ENCODE assay signal across 20 mouse cellular contexts in genomic region chr17:71250046-71250445, GRCm38 (mm10).
DNase-seq lines count a peak whose midpoint lies in the region; ATAC-seq and TF ChIP-seq lines count a peak whose summit lies in the region.
"Had no signal": no experiment of that assay in that cellular context is flagged by ENCODE, and none has a peak within 500 bp of the region (broad histone marks: within the 10 kb centered on the region; RNA-seq: fewer than 3 reads in every experiment).

No protein-coding gene starts in this region.

- no peak for TF ChIP-seq EP300 in liver, postnatal 0 days (IDR thresholded peaks at IDR 0.05; ENCODE audit: low read depth)

- no peak for TF ChIP-seq CTCF in embryonic fibroblast, embryonic 13.5 days (IDR thresholded peaks at IDR 0.05; ENCODE audit: borderline replicate concordance, insufficient read depth, low read length)
- TF ChIP-seq CTCF in liver, postnatal 0 days (IDR thresholded peaks at IDR 0.05; ENCODE audit: low read depth): no peak

- peak; percentile 65 for DNase-seq in heart, adult 11 months
- DNase-seq in heart, postnatal 4 days: no peak
- DNase-seq in heart, postnatal 25 days (ENCODE audit: low spot score): no peak
- DNase-seq in liver, postnatal 0 days: no peak
- DNase-seq: adrenal gland, postnatal 25 days; cerebellum, adult 11-12 months; cerebellum, postnatal 14 days; layer of hippocampus, postnatal 36 days; right cerebral cortex, adult 18-20 months; thymus, postnatal 25 days had no signal

- no peak for ATAC-seq in heart, embryonic 15.5 days (replicated peaks; ENCODE audit: insufficient number of reproducible peaks, insufficient read depth, low FRiP score, low read depth)
- no peak for ATAC-seq in liver, postnatal 0 days
- no peak for ATAC-seq in inflammation-experienced regulatory T-cells, adult 6 months
- ATAC-seq: forebrain, embryonic 16.5 days; midbrain, embryonic 13.5 days had no signal

- H3K4me3 ChIP-seq in heart, embryonic 15.5 days: no peak overlapping the region
- no peak overlapping the region for H3K4me3 ChIP-seq in embryonic fibroblast, embryonic 13.5 days (ENCODE audit: insufficient read depth, low read length)
- H3K4me3 ChIP-seq in liver, postnatal 0 days (ENCODE audit: low read depth, low read length): no peak overlapping the region
- H3K4me3 ChIP-seq: embryonic facial prominence, embryonic 13.5 days; hindbrain, embryonic 15.5 days; kidney, embryonic 15.5 days; midbrain, embryonic 13.5 days; neural tube, embryonic 13.5 days had no signal

- 53% methylated on average over 2 of the region's 2 CpGs for WGBS in heart, embryonic 15.5 days
- WGBS in liver, postnatal 0 days (ENCODE audit: insufficient replicate concordance): 82% methylated on average over 2 of the region's 2 CpGs

- TF ChIP-seq POLR2A in embryonic fibroblast, embryonic 13.5 days (IDR thresholded peaks at IDR 0.05; ENCODE audit: low read depth, low read length): no peak

- no peak overlapping the region for H3K4me2 ChIP-seq in heart, embryonic 15.5 days
- no peak overlapping the region for H3K4me2 ChIP-seq in liver, postnatal 0 days (ENCODE audit: low read depth, low read length)
- H3K4me2 ChIP-seq: embryonic facial prominence, embryonic 13.5 days; hindbrain, embryonic 15.5 days; kidney, embryonic 15.5 days; midbrain, embryonic 13.5 days; neural tube, embryonic 13.5 days had no signal

- intact Hi-C loops in heart, postnatal 25 days (cut with DNase I): loop anchor here (5.0 kb wide), 1 partner anchor 57 kb away; no protein-coding TSS in a partner anchor

- H3K9ac ChIP-seq in heart, embryonic 15.5 days: no peak overlapping the region
- H3K9ac ChIP-seq in liver, postnatal 0 days (replicated peaks): no peak overlapping the region
- H3K9ac ChIP-seq: hindbrain, embryonic 15.5 days; kidney, embryonic 15.5 days; midbrain, embryonic 13.5 days; neural tube, embryonic 13.5 days had no signal

- H3K27ac ChIP-seq in heart, embryonic 15.5 days: peak overlapping the region; percentile 86
- H3K27ac ChIP-seq in embryonic fibroblast, embryonic 13.5 days (ENCODE audit: insufficient read depth, low read length): 0 out of 2 replicates have a peak overlapping the region, but pooled peaks have one; percentile 58
- H3K27ac ChIP-seq in liver, postnatal 0 days (ENCODE audit: low read depth): 0 out of 2 replicates have a peak overlapping the region, but pooled peaks have one; percentile 3
- H3K27ac ChIP-seq: hindbrain, embryonic 15.5 days; midbrain, embryonic 13.5 days; neural tube, embryonic 13.5 days had no signal

- no peaks in the 10 kb centered on the region for H3K9me3 ChIP-seq in heart, embryonic 15.5 days (replicated peaks)
- no peaks in the 10 kb centered on the region for H3K9me3 ChIP-seq in liver, postnatal 0 days (ENCODE audit: low read length)
- H3K9me3 ChIP-seq: embryonic facial prominence, embryonic 13.5 days; hindbrain, embryonic 15.5 days; kidney, embryonic 15.5 days; midbrain, embryonic 13.5 days; neural tube, embryonic 13.5 days had no signal

- H3K27me3 ChIP-seq in heart, embryonic 15.5 days: no peaks in the 10 kb centered on the region
- no peaks in the 10 kb centered on the region for H3K27me3 ChIP-seq in liver, postnatal 0 days (ENCODE audit: insufficient read depth, low read length)
- H3K27me3 ChIP-seq: CH12.LX; embryonic facial prominence, embryonic 13.5 days; hindbrain, embryonic 15.5 days; kidney, embryonic 15.5 days; midbrain, embryonic 13.5 days; neural tube, embryonic 13.5 days had no signal

- H3K36me3 ChIP-seq in heart, embryonic 15.5 days: peaks cover 18% of the 10 kb centered on the region
- peaks cover 78% of the 10 kb centered on the region for H3K36me3 ChIP-seq in liver, postnatal 0 days (replicated peaks; ENCODE audit: insufficient read depth, low read length)

- H3K4me1 ChIP-seq in heart, embryonic 15.5 days (replicated peaks): peaks cover 68% of the 10 kb centered on the region
- H3K4me1 ChIP-seq in embryonic fibroblast, embryonic 13.5 days (ENCODE audit: control insufficient read depth, insufficient read depth, low read length): peaks cover 11% of the 10 kb centered on the region
- no peaks in the 10 kb centered on the region; the same call in 1 of the 2 replicates for H3K4me1 ChIP-seq in liver, postnatal 0 days (ENCODE audit: insufficient read depth)

Comparison
In these comparisons a context has a peak if more than half of its experiments do, and no peak if none do; other contexts are left out.
1. H3K27ac ChIP-seq: peak in every context shown above with its lines; median percentile 86 in heart, embryonic 15.5 days; 58 in embryonic fibroblast, embryonic 13.5 days; 3 in liver, postnatal 0 days.